Mouse (Mus musculus) testis, adult 2 months (tissue): ENCODE data around the gene Eepd1.

Source experiments
- CTCF ChIP-seq: fragments of 200-500 bp; IDR thresholded peaks from 2 replicates; pipeline ENCODE4 v1.5.1; 2012; ENCODE audit warnings: low read depth, mild to moderate bottlenecking, inconsistent platforms, low read length, moderate library complexity; ENCODE audit not compliant: control insufficient read depth, insufficient read depth, insufficient replicate concordance
- POLR2A ChIP-seq: fragments of 200-500 bp; IDR thresholded peaks from 2 replicates; pipeline ENCODE4 v1.6.1; 2012; ENCODE audit warnings: low read depth, mild to moderate bottlenecking, inconsistent platforms, low read length, moderate library complexity; ENCODE audit not compliant: control insufficient read depth

DNA sequence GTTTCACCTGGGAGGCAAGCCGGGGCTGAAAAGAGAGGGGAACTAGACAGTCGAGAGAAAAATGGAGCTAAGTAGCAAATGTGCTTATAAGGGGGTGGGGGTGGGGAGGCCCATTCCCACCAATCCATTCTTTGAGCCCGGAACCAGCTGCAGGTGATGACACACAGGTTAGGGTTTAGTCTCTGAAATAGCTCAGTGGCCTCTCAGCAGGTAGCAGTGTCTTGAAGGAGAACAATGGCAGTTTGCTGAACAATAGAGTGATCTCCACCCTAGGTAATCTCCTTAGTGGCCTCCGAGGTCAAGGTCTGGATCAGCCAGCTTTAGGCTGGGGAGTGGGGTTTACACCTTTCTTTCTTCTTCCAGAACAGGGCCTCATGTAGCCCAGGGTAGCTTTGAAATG lies 82.5 kb downstream of the Eepd1 start:
- no peak for TF ChIP-seq CTCF
- TF ChIP-seq POLR2A: no peak
